In genomic region chr14:31934771-31935170, GRCm38 (mm10) we compare ENCODE assay signal across 8 mouse cellular contexts.
DNase-seq lines count a peak whose midpoint lies in the region; ATAC-seq and TF ChIP-seq lines count a peak whose summit lies in the region.
"Had no signal": no experiment of that assay in that cellular context is flagged by ENCODE, and none has a peak within 500 bp of the region (broad histone marks: within the 10 kb centered on the region; RNA-seq: fewer than 3 reads in every experiment).

No protein-coding gene starts in this region.

- no peak overlapping the region; the same call in 1 of the 2 replicates for H3K4me3 ChIP-seq in lung, embryonic 15.5 days
- H3K4me3 ChIP-seq in forebrain, embryonic 16.5 days (replicated peaks; ENCODE audit: low read length) = peak overlapping the region; percentile 45
- peak overlapping the region; percentile 42 for H3K4me3 ChIP-seq in limb, embryonic 12.5 days (replicated peaks)
- no peak overlapping the region for H3K4me3 ChIP-seq in stomach, postnatal 0 days (ENCODE audit: low read depth, low read length)

- no peak overlapping the region for H3K9ac ChIP-seq in lung, embryonic 15.5 days
- H3K9ac ChIP-seq in forebrain, embryonic 16.5 days (replicated peaks; ENCODE audit: low read depth, low read length) = peak overlapping the region; percentile 70
- H3K9ac ChIP-seq in limb, embryonic 12.5 days (replicated peaks) = no peak overlapping the region
- peak overlapping the region; percentile 41; the same call in 1 of the 2 replicates for H3K9ac ChIP-seq in stomach, postnatal 0 days (ENCODE audit: low read length)

- no peaks in the 10 kb centered on the region for H3K36me3 ChIP-seq in lung, embryonic 15.5 days
- H3K36me3 ChIP-seq in forebrain, embryonic 16.5 days (ENCODE audit: control insufficient read depth, insufficient read depth) = no peaks in the 10 kb centered on the region
- H3K36me3 ChIP-seq in limb, embryonic 12.5 days = no peaks in the 10 kb centered on the region
- no peaks in the 10 kb centered on the region for H3K36me3 ChIP-seq in stomach, postnatal 0 days (ENCODE audit: control insufficient read depth, insufficient read depth, low read length)

- H3K27me3 ChIP-seq in lung, embryonic 15.5 days = no peaks in the 10 kb centered on the region
- no peaks in the 10 kb centered on the region for H3K27me3 ChIP-seq in forebrain, embryonic 16.5 days (replicated peaks; ENCODE audit: control insufficient read depth, insufficient read depth, low read length)
- no peaks in the 10 kb centered on the region for H3K27me3 ChIP-seq in limb, embryonic 12.5 days
- H3K27me3 ChIP-seq in stomach, postnatal 0 days (ENCODE audit: control insufficient read depth, insufficient read depth, low read length) = no peaks in the 10 kb centered on the region

- DNase-seq in lung, postnatal 25 days (ENCODE audit: low spot score) = no peak
- peak; percentile 63 for DNase-seq in stomach, postnatal 0 days (ENCODE audit: low spot score)
- no peak for DNase-seq in cerebellum, adult 9-10 months
- DNase-seq in cerebellum, adult 11 months = no peak

- WGBS in lung, embryonic 15.5 days = 18% methylated on average over 3 of the region's 3 CpGs
- 0% methylated on average over 3 of the region's 3 CpGs for WGBS in forebrain, embryonic 16.5 days
- 31% methylated on average over 3 of the region's 3 CpGs for WGBS in limb, embryonic 12.5 days
- 14% methylated on average over 3 of the region's 3 CpGs for WGBS in stomach, postnatal 0 days

- no peak for ATAC-seq in lung, embryonic 15.5 days (ENCODE audit: borderline replicate concordance, extremely low read depth, low FRiP score, low TSS enrichment)
- ATAC-seq in forebrain, embryonic 16.5 days = no peak
- ATAC-seq in limb, embryonic 12.5 days (ENCODE audit: insufficient number of reproducible peaks, insufficient read depth, low FRiP score, low TSS enrichment, low read depth) = no peak
- ATAC-seq in stomach, postnatal 0 days (ENCODE audit: low FRiP score, low TSS enrichment) = peak; percentile 63; the same call in 1 of the 2 replicates

- peak overlapping the region; percentile 66 for H3K4me2 ChIP-seq in lung, embryonic 15.5 days
- peak overlapping the region; percentile 69 for H3K4me2 ChIP-seq in forebrain, embryonic 16.5 days (ENCODE audit: low read length)
- H3K4me2 ChIP-seq in limb, embryonic 12.5 days = peak overlapping the region; percentile 83
- H3K4me2 ChIP-seq in stomach, postnatal 0 days (replicated peaks; ENCODE audit: low read depth) = peak overlapping the region; percentile 47

- no peak for TF ChIP-seq EP300 in stomach, postnatal 0 days (optimal IDR thresholded peaks at IDR 0.05)

- no peak for TF ChIP-seq CTCF in stomach, postnatal 0 days (IDR thresholded peaks at IDR 0.05; ENCODE audit: low read depth)

- no peaks in the 10 kb centered on the region for H3K9me3 ChIP-seq in lung, embryonic 15.5 days
- H3K9me3 ChIP-seq in forebrain, embryonic 16.5 days (ENCODE audit: control insufficient read depth, low read length) = peaks cover 6% of the 10 kb centered on the region; the same call in 1 of the 2 replicates
- H3K9me3 ChIP-seq in limb, embryonic 12.5 days = no peaks in the 10 kb centered on the region
- no peaks in the 10 kb centered on the region for H3K9me3 ChIP-seq in stomach, postnatal 0 days (ENCODE audit: control insufficient read depth, low read length)

- H3K27ac ChIP-seq in lung, embryonic 15.5 days = peak overlapping the region; percentile 59
- H3K27ac ChIP-seq in forebrain, embryonic 16.5 days (ENCODE audit: low read length) = peak overlapping the region; percentile 98
- H3K27ac ChIP-seq in limb, embryonic 12.5 days = no peak overlapping the region
- H3K27ac ChIP-seq in stomach, postnatal 0 days (replicated peaks) = no peak overlapping the region
- H3K27ac ChIP-seq: macrophage had no signal

- peaks cover 35% of the 10 kb centered on the region for H3K4me1 ChIP-seq in lung, embryonic 15.5 days
- H3K4me1 ChIP-seq in forebrain, embryonic 16.5 days (replicated peaks; ENCODE audit: control insufficient read depth, insufficient read depth, low read length) = peaks cover 24% of the 10 kb centered on the region
- peaks cover 23% of the 10 kb centered on the region for H3K4me1 ChIP-seq in limb, embryonic 12.5 days (replicated peaks)
- H3K4me1 ChIP-seq in stomach, postnatal 0 days (replicated peaks; ENCODE audit: control insufficient read depth, insufficient read depth) = no peaks in the 10 kb centered on the region

Comparison
In these comparisons a context has a peak if more than half of its experiments do, and no peak if none do; other contexts are left out.
1. H3K27ac ChIP-seq: peak in lung, embryonic 15.5 days (single experiment) and forebrain, embryonic 16.5 days (single experiment); none in limb, embryonic 12.5 days (single experiment) and stomach, postnatal 0 days (single experiment).
2. H3K4me3 ChIP-seq: peak in forebrain, embryonic 16.5 days (single experiment) and limb, embryonic 12.5 days (single experiment); none in lung, embryonic 15.5 days (single experiment) and stomach, postnatal 0 days (single experiment).
3. H3K9ac ChIP-seq: peak in forebrain, embryonic 16.5 days (single experiment) and stomach, postnatal 0 days (single experiment); none in lung, embryonic 15.5 days (single experiment) and limb, embryonic 12.5 days (single experiment).
4. Peak in every context shown above with its lines, with median percentiles within 50 percentile points of each other: H3K4me2 ChIP-seq.